Mouse (Mus musculus): ENCODE results near the gene Nup214.

GRCm38 (mm10) chr2:32074404-32074803 lies 100.2 kb downstream of the Nup214 start:
- TF ChIP-seq POLR2A (IDR thresholded peaks at IDR 0.05; ENCODE audit: extremely low read depth, insufficient read depth, low read length), result no peak
- no peak for TF ChIP-seq CTCF (IDR thresholded peaks at IDR 0.05; ENCODE audit: low read depth, low read length)
